Mouse (Mus musculus) retina, postnatal 7 days (tissue): Measurements from ENCODE around the gene Rcc2.

Experiments
- DNase-seq: peaks from one replicate; pipeline ENCODE4 v3.0.0-alpha.2; 2012; ENCODE audit warnings: low read depth, low spot score

Rcc2 gene

GRCm38 (mm10) chr4:140753366-140753765, 53.0 kb downstream of the Rcc2 start:
- DNase-seq, result no peak

- no peak for DNase-seq
Observed at GRCm38 (mm10) chr4:140755811-140756210, 55.5 kb downstream of the Rcc2 start.

- DNase-seq, result no peak
Observed at GRCm38 (mm10) chr4:140761601-140762000, 61.3 kb downstream of the Rcc2 start.

- peak; percentile 52 for DNase-seq
Observed at GRCm38 (mm10) chr4:140763158-140763557, 62.8 kb downstream of the Rcc2 start.

GRCm38 (mm10) chr4:140765936-140766335, 65.6 kb downstream of the Rcc2 start:
- no peak for DNase-seq

- no peak for DNase-seq
Observed at GRCm38 (mm10) chr4:140768973-140769372, 68.6 kb downstream of the Rcc2 start.

- no peak for DNase-seq
Observed at GRCm38 (mm10) chr4:140770433-140770832, 70.1 kb downstream of the Rcc2 start.

- no peak for DNase-seq
Observed at GRCm38 (mm10) chr4:140771091-140771490, 70.8 kb downstream of the Rcc2 start.
